Mouse (Mus musculus) urinary bladder, adult 18-20 months (tissue): ENCODE results near the gene Nxn.

Source experiments
- DNase-seq, 2 experiments: peaks; one replicate each; pipeline ENCODE4 v3.0.0; 2022; ENCODE audit warnings: low spot score in 2 of 2, mixed read lengths in 2 of 2

Gene Nxn

DNA sequence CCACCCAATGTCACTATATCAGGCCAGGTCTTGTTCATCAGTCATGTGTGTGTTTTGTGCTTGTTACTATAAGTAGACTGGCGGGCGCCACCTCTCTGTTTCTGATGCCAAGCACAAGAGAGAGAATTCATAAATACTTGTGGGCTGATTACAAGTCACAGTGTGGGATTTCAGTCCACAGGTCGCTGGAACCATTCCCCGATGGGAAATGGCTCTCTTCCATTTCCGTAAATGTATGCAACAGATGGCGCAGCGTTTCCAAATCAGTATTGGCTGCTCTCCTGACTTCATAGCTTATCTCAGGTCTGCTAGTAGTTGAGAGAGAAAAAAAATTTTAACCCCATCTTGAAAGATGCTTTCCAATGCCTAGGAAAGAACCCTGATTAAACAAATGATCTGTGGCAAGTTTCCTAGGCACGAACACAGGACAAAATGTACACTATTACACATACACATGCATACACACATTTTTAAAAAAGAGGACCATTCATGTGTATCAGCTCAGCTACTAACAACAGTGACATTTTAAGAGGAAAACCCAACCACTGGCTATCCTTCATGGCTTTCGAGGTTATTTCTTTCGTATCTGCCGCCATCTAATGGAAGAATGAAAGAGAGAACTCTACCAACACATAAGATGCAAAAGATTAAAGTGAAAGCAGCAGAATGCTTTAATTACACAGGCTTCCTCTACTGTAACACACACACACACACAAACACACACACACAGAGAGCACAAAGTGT, 819 bp upstream of the Nxn start:
- DNase-seq, result peak in 1 of 2 experiments; percentile 50

DNA sequence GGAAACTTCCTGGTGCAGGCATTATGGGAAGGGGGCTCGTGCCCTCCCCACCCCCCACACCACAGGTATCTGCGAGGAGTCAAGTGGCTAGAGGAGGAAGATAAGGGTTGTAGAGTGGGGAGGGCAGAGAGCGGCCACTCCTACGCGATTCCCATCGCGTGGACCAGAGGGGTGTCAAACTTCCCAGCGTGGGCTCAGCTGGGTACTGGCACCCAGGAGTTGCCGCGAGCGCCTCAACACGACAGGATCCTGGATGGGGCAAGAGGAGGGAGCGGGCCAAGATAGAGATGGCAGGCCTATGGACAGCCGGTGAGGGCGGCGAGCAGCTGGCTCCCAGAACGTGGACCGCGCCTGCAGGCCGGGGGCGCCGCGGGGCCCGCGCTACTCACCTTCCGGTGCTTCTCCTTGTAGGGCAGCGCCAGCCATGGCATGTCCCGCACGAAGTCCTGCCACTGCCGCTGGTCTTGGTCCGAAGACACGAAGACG, 585 bp downstream of the Nxn start:
- peak in 1 of 2 experiments; percentile 17 for DNase-seq

DNA sequence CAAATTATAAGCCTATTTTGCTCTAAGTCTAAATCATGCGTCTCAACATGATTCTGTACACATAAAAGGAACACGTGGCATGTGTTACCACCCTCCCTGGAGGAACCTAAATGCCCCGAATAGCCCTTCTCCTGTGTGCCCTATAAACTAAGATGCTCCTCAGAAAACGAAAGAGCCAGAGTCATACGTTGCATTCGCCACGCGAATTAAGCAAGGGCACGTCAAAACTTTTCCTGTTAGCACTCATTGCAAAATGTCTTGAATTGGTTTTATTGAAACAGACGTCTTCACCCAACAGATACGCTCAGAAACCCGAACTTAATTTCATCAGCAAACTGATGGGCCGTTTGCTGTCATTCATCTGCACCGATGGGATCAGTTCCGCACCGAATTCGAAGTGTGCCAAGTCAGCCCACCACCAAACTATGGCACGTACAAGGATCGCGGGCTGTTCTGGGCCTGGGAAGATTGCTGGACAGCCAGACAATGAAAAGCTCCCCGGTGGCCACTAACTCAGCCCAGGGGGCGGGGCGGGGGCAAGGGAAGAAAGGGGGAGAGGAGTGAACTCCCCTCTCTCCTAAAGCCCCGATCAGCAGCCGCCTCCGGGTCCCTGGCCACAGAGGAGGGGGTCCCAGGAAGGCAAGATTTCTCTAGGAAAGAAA, 1.2 kb downstream of the Nxn start:
- peak in 1 of 2 experiments; percentile 41 for DNase-seq

DNA sequence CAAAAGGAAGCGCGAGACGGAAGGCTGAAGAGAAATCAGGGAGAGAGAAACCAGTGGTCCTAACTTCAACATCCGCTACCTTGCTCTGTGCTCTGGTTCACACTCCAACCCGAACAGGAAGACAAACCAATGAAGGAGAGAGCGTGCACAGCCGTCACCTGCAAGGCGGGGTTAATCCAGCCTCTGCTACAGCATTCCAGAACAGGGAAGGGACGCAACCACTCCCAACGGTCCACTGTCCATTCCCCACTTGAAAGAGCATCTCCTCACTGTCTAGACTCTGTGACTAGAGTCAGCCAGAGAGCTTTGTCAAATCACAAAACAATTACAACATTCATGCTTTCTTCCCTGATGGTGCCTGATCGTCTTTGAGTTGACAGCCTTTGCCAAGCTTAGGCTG, 5.9 kb downstream of the Nxn start:
- no peak for DNase-seq

DNA sequence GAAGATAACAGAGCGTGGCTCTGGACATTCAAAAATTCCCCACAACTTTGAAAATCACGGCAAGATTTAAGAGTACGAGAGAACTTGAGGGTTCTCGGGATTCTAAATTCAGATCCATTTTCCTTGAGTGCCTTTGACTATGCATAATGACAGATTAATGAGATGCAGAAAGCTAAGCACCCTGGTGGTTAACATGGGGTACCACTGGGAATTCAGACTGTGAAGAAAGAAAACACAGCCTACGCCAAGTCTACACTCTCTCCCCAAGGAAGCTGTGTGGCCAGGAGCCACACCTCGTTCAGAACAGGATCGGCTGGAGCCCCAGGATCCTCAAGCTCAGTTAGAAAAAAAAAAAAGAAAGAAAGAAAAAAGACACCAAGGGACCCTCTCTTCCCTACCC, 6.4 kb downstream of the Nxn start:
- DNase-seq, result no peak

DNA sequence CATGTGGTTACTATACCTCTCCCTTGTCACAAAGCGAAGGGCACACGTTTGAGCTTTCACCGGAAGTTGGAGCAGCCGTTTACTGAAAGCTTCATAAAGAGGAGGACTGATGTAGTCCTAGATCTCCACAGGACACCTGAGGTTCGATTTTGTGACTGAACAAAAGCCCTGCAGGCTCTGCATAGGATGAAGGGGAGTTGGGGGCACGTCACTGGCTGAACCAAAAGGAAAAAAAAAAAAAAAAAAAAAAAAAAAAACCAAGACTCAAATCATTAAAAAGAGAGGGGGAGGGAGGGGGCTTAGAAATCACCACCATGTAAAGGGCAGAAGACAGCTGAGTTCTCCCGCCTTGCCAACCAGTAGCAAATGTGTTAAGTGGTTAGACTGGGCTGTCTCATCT, 10.2 kb downstream of the Nxn start:
- no peak for DNase-seq

DNA sequence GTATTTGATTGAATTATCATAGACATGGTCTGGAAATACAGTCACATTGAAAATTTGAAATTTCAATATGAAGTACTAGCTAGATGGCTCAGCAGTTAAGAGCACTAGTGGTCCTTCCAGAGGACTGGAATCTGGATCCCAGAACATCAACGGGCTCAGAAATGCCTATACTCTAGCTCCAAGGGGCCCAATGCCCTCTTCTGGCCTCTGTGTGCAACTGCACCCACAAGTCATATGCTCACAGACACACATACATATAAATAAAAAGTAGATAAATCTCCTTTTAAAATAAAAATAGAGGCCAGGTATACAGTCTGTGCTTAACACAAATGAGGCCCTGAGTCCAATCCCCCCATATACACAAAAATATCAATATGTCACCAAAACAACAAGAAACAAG, 11.8 kb downstream of the Nxn start:
- DNase-seq, result no peak

DNA sequence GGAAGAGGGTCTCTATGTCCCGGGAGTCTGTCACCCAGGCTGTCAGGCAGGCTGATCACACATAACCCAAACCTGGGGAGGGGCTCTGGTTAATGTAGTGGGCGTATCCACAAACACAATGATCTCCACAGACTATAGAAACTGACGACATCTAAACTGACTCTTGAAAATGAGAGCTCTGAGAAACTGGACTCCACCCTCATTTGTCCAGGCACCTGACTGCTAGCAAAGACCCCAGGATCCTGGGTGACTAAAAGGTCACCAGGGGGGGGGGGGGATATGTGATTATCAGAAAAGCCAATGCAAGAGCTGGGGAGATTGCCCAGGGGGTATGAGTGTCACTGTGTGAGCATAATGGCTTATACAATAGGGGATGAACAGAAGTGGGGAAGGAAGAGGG, 13.2 kb downstream of the Nxn start:
- no peak for DNase-seq

DNA sequence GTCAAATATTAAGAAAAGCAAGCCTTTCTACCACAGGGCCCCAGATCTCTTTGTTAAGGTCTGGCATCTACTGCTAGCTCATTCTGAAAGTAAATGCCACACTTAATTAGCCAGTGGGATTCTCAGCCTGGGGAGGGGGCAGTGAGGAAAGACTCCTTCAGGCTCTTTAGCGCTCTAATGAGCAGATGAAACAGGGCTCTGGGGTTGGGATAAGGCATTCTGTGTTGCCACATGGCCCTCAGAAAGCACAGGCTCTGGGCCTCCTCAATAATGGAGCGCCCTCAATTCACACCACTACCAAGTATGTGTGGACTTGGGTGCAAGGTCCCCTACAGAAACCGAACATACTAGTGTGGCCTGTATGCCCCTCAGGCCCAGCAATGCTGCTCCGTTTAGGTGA, 13.9 kb downstream of the Nxn start:
- no peak for DNase-seq

DNA sequence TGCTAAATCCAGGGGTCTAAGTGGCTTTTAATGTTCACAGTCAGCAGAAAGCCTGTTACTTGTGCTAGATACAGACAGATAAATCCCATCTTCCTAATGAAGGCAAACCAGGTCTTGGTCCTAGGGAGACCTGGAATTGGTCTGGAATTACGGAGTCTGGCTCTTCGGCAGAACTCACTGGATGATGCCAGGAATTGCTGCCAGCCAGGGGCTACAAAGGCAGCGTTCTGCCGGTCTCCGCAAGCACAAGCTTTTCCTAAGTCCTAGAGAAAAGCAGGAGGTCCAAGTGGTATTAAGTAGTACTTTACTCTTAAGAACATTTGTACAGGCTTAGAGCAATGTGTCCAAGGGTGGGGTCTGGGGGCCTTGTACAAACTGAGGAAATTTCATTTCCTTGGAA, 14.6 kb downstream of the Nxn start:
- DNase-seq, result no peak

DNA sequence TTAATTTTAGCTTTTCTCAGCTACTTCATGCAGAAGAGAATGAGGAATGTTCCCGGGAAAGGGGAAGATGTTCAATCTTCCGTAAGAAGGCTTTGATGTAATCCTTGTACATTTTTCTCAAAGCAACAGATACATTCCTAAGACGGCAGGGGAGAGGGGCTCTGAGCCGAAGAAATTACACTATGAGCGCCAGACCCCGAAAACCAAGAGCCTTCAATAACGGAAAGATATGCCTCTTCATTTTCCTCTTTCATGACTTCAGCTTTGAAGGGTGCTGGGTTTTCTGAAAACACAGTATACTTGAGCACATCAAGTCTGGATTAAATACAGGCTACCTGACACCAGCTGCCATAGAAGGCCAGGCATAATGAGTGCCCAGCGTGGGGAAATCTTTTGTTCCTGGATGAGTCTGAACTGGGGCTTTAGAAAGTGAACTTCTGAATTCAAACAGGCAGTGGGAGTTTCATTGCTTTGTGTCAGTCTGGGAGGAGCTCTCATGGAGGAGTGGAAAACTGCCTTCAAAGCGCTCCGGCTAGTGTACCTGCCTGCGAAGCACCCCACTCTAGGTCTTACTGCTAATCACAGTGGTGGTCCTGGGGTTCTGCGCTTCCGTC, 16.1 kb downstream of the Nxn start:
- no peak for DNase-seq

DNA sequence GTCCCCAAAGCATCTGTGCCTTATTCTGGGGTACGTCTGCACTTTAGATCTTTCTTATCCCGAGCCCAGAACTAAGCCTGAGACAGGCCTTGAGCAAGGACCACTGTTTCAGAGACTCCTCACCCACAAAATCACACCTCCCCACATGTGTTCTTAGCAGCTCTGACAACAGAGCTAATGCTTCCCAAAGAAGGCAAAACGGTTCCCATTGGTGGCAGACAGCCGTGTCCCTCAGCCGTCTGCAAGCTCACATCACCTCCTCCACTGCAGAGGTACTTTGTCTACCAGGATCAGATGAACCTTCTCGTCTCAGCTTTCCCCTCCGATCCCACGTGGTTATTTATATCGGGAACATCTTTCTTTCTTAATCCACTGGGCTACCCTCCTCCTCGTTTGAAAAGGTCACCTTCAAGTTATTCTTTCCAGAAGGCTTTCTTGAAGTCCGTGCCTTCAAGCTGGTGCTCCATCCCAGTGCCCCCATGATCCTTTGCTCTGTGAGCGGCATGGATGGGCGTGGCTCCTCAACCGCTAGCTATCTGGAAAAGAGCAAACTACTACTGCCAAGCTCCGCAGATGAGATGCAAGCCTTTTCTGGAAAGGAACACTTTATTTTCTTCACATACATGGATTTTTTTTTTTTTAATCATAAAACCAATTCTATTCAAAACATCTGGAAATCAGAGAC, 17.6 kb downstream of the Nxn start:
- DNase-seq, result no peak

DNA sequence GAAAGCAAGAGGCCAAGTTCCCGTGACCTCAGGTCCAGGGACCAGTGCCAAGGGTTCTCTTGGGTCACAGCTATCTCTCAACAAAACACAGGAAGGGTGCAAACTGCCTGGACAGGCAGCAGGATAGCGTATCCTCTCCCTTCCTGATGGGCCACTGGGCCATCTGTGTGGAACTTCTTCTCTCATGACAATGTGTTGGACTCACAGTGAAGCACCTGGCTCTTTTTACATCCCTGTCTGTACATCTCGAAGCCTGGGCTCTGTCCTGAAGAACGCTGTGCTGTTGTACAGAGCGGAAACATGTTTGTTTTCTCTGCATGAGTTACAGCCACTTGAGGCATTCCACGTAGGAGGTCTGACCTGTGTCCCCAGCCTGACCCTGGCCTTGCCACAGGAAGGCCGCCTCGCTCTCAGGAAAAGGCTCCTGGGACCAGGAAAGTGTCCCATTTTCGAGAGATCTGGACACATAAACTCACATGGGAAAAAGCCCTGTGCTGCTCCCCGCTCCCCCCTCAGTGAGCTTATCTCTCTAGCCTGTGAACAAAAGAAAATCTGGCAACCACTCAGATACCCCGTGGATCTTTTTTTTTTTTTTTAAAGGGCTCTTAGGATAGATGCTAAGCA, 18.9 kb downstream of the Nxn start:
- DNase-seq, result no peak

DNA sequence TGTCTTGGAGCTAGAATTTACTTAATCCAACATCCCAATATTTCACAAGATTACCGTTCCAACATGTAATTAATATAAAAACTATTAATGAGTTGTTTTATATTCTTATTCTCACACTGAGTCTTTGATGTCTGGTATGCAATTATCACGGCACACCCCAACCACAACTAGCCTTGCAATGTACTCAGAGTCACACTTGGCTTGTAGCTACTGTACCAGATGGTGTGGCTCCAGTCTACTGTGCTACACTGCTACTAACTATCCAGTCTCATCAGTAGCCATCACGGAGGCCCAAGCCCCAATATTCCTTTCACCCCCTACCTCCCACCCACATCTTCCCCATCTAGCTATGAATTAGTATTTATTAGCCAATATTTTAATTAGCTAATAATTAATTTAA, 22.5 kb downstream of the Nxn start:
- DNase-seq, result no peak

DNA sequence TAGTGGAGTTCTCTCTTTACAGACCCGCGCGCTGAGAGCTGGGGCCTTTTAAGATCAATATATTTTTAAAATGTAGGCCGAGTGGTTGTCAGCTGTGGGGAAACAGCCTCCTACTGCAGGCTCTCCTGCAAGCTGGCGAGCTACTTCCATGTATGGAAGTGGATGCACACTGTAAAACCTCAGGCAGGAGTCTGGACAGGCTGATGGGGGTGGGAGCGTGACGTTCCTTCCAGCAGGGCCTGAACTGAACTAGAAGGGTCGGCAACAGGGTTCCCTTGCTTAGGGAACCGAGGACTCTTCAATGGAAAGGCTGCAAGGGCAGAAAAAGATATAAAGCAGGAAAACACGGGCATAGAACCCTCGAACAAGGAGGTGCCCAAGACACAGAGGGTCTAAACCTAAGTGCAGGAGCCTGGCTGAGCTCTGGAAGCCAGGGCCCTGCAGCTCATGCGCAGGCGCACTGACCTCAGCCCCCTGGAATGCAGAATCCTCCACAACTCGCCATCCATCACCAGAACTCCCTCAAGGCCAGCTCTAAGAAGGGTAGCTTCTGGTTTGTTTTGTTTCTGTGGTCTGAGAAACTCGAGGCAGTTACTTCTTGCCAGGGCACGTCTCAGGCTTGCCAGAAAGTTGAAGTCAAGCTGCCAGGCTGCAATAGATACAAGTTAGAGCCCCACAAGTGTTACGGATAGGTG, 24.3 kb downstream of the Nxn start:
- peak; percentile 51 to 77 for DNase-seq

DNA sequence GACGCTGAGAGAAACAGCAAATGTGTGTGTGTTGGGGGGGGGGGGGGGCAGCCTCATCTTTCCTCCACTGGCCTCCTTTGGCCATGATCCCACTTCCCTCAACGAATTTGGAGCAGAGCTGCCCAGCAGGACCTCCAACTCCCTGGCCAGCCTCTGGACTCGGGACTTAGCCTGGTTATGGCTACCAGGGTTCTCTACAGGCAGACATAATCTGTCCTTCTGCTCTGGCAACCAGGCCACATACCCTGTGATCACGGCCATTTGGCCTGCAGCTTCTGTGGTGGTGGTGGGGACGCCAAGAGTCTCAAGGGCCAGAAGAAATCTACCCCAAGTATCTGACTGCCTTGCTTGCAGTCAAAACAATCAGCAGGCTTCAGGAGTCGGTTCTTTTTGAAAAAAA, 26.4 kb downstream of the Nxn start:
- DNase-seq, result no peak

DNA sequence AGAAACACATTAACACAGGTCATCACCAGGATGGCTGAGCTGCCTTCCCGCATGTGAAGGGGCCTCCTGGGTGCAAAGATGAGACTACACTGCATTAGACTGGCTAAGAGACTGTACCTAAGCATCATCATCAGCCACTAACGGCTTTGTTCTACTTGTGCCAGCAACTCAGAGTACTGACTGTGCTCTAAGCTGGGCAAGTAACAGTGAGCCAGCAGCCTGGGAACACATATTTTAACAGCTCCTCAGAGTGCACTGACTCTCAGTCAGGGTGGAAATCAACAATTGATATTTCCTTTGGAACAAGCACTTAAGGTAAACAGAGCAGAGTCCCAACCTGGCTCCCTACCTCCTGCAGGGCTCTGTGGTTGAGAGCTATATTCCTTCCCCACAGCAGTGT, 26.8 kb downstream of the Nxn start:
- DNase-seq, result no peak

DNA sequence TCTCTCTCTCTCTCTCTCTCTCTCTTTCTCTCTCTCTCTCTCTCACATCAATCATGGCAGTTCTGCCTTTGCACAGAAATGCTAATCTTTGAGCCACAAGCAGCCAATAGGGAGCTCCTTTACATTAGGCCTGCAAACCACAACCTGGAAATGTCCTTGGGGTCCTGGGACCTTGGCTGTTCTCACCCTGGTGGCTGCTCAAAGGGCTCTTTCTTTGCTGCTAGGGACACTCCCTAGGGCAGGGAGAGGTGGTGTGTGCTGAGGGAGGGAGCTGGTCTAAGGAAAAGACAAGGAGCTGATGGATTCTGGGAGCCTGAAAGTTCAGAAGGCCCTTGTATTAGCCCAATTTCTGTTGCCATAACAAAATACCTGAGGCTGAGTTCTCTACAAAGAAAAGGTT, 28.4 kb downstream of the Nxn start:
- DNase-seq, result no peak

DNA sequence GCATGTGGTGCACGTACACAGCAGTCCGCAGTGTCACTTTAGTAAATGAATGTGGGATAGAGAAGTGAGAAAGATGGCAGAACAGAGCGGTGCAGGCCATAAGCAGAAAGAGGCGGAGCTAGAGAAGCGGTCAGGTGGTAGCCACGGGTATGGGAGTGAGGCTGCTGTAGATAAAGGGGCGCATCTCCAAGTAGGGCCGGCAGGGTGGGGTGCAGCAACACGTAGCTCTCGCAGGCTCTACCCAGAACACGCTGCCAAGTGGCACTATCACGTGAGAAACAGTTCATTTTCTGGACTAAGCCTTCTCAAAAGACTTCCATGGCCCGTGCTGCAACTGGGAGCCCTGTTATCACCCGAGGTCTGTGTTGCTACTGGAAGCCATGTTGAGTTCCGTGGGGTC, 32.2 kb downstream of the Nxn start:
- no peak for DNase-seq

DNA sequence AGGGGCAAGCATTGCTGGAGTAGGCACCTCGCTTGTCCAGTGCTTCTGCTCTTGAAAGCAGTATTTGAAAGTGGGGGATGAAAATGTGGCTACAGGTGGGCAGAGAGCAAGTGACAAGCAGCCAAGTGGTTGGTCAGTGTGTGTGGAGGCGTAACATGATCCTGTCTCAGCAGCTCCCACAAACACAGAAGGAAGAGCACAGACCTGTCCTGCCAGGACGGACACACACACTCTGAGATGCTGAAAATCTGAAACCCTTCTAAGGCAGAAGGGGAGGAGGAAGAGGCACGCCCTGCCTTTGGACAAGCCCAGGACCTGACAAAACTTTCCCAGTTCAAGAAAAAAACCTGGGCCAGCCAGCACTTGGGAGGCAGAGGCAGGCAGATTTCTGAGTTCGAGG, 34.9 kb downstream of the Nxn start:
- DNase-seq, result no peak

DNA sequence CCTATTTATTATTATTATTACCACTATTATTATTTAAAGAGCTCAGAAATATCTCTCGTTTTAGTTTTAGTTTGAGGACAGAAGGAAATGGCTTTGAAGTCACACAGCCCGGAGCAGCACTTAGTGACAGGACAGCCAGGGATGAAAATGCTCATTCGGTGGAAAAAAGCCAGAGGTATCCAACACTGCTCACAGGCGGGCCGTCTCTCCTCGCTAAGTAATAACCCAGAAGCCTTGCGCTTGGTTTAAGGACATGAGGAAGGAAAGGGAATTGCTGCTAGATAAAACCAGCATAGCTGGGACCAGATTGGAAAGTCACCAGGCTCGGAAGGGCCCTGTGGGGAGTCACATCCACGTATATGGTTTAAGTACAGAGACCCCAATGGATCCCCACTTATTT, 35.3 kb downstream of the Nxn start:
- no peak for DNase-seq
